Mouse (Mus musculus) embryonic fibroblast, embryonic 13.5 days (primary cell): Measurements from ENCODE around the gene Dctn1. TPM values are rescaled to one million over a fixed set of nuclear protein-coding genes. Genes with fewer than 3 reads are reported as not detected.
A peak's percentile ranks its signal among the peaks of the same experiment; 100 is the strongest.
"Not testable (repeated sequence)": the region's sequence is repeated elsewhere in the genome, so short reads cannot be mapped to it uniquely, and the experiment has no call there.

Experiments used
- H3K27ac ChIP-seq: 2 replicates; pipeline ENCODE4 v1.5.1; 2012; ENCODE audit warnings: low read length, control low read depth, inconsistent platforms; ENCODE audit not compliant: insufficient read depth
- H3K4me1 ChIP-seq: 2 replicates; pipeline ENCODE4 v1.6.1; 2011; ENCODE audit warnings: low read length; ENCODE audit not compliant: control insufficient read depth, insufficient read depth
- H3K4me3 ChIP-seq: 2 replicates; pipeline ENCODE4 v1.5.1; 2011; ENCODE audit warnings: mild to moderate bottlenecking, control low read depth, low read length; ENCODE audit not compliant: insufficient read depth
- CTCF ChIP-seq: IDR thresholded peaks from 2 replicates; pipeline ENCODE4 v1.5.1; 2011; ENCODE audit warnings: mild to moderate bottlenecking, control low read depth, low read length, moderate library complexity, borderline replicate concordance; ENCODE audit not compliant: insufficient read depth
- POLR2A ChIP-seq: IDR thresholded peaks from 2 replicates; pipeline ENCODE4 v1.6.1; 2011; ENCODE audit warnings: low read depth, mild to moderate bottlenecking, control low read depth, low read length, moderate library complexity
- polyA plus RNA-seq: library from polyadenylated mRNA; stranded (reverse); fragments of >200 nt; gene quantifications from 2 replicates; pipeline ENCODE4 v1.2.4, GENCODE M21; 2011; ENCODE audit warnings: low read depth; ENCODE audit not compliant: missing spikeins, insufficient read length

The Dctn1 gene
- polyA plus RNA-seq, 1 experiment: 92.5 TPM

DNA sequence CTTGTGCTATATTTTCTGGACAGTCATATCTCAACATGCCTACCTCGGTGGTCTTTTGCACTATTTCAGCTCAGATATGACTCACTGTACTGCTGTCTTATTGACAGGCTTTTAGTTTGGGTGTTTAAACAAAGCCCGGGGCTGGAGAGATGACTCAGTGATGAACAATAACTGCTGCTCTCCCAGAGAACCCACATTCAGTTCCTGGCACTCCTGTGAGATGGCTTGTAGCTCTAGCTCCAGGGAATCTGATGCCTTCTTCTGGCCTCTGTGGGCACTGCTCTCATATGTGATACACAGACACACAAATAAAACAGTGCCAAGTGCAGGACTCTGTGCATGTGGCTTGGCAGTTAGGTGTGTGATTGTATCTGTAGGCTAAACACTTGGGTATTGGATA is 20.5 kb upstream of the Dctn1 start:
- no peak for TF ChIP-seq POLR2A
- TF ChIP-seq CTCF: no peak
- Histone ChIP-seq H3K4me1 (peaks cover 18% of the 10 kb centered on the region), H3K4me3 (no peak overlapping the region), H3K27ac (peak overlapping the region; percentile 28)

DNA sequence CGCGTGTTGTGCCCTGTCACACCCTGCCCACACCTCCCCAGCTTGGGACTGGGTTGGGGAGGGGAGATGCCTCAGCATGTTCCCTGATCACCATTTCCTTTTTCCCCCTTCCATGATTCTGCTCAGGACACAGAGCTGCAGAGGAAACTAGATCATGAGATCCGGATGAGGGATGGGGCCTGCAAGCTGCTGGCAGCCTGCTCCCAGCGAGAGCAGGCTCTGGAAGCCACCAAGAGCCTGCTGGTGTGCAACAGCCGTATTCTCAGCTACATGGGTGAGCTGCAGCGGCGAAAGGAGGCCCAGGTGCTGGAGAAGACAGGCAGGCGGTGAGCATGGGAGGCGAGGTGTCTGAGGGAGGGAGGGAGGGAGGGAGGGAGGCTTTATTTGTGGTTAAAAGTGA is 19.9 kb upstream of the Dctn1 start:
- Histone ChIP-seq H3K4me1 (peaks cover 18% of the 10 kb centered on the region), H3K27ac (peak overlapping the region; percentile 16), H3K4me3 (no peak overlapping the region)
- TF ChIP-seq CTCF (no peak), POLR2A (no peak)

DNA sequence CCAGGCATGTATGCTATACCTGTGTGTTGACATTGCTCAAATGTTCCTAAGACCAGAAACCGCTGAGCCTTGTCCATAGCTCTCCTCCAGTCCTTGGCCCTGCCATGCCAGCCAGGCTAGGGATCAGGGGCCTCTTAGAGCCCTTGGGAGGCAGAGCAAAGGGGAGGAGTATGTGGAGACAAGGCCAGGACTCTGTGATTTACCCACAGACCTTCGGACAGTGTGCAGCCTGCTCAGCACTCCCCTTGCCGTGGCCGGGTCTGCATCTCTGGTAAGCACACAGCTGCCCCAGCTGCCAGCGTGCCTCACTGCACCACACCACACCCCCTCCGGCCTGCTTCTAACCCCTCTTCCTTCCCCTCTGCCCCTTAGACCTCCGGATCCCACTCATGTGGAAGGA is 18.4 kb upstream of the Dctn1 start:
- Histone ChIP-seq H3K4me1 (peaks cover 18% of the 10 kb centered on the region), H3K27ac (no peak overlapping the region)
- TF ChIP-seq POLR2A (no peak), CTCF (no peak)

DNA sequence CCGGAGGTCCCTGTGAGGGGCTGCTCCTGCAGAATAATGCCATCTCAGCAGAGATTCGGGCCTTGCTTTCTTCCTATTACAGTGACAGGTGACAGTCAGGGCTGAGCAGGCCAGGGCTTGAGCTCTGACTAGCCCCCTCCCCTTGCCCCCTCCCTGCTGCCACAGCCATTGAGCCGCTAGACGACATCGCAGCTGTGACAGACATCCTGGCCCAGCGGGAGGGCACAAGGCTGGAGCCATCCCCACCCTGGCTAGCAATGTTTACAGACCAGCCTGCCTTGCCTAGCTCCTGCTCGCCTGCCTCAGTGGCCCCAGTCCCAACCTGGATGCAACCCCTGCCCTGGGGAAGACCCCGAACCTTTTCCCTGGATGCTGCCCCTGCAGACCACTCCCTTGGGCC is 14.0 kb upstream of the Dctn1 start:
- H3K27ac ChIP-seq: no peak overlapping the region
- TF ChIP-seq POLR2A: no peak
- TF ChIP-seq CTCF: no peak

More for the DNA sequence above, 18.4 kb upstream of the Dctn1 start:
- no peak overlapping the region for H3K4me3 ChIP-seq

DNA sequence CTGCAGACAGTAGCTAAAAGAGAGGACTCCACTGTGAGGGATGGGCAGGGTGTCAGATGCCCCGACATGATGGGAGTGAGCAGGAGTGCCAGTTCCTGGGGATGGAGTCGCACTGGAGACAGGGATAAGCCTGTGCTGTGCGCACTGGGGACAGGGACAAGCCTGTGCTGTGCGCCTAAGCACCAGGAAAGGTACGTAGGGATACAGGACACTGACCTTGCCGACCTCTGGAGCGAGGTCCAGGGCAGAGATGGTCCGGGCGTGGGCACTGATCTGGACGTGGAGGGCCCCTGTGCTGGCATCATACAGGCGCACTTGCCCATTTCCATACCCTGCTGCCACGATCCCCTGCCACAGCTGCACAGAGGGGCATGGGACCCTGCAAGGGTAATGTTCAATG is 12.7 kb upstream of the Dctn1 start:
- TF ChIP-seq POLR2A (no peak), CTCF (no peak)
- Histone ChIP-seq H3K4me3 (no peak overlapping the region), H3K4me1 (no peaks in the 10 kb centered on the region), H3K27ac (no peak overlapping the region)

More for the DNA sequence above, 14.0 kb upstream of the Dctn1 start:
- Histone ChIP-seq H3K4me3 (no peak overlapping the region), H3K4me1 (no peaks in the 10 kb centered on the region; the same call in 1 of the 2 replicates)

DNA sequence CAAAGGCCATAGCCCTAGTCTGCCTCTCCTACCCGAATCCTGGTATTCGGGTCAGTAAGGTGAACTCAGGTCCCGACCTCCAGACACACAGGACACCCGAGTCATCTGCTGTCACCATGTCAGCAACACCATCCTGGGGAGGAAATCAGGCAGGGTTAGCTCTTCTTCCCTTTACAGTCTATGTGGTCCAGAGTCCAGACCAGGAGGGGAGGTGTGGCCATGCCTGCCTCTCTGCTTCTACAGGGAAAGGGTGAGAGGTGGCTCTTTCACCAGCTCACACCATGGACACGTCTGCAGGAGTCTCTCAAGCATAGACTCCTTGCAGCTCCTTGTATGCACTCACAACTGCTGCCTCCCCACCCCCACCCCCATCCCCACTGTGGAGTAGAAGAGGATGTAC is 12.2 kb upstream of the Dctn1 start:
- Histone ChIP-seq H3K4me3 (no peak overlapping the region), H3K27ac (no peak overlapping the region), H3K4me1 (no peaks in the 10 kb centered on the region)
- no peak for TF ChIP-seq POLR2A
- TF ChIP-seq CTCF: no peak

DNA sequence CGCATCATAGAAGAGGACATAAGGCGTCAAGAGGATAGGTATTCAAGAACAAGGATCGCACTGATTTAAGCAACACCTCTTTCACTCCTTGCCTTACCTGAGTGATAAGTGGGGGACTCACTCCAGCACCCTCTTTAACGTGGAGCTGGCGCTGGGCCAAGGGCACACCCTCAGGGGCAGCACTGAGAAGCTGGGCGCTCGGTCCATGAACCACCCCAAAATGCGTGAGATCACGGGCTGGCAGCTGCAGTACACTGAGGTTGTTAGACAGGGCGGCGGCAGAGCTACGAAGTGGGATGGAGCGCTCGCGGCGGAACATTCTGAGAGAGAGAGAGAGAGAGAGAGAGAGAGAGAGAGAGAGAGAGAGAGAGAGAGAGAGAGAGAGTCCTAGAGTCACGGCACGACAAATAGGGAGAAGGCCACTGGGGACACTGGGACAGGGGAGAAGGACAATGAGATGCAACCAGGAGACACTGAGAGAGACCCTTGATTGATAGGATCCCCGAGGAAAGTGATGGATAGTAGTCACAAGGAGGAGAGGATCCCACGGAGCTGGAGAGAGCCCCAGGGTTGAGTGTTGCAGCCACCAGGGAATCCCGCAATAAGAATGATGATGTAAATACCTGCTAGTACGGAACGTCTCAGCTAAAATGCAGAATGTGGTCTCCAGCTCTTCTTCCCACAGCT is 10.0 kb upstream of the Dctn1 start:
- no peaks in the 10 kb centered on the region for H3K4me1 ChIP-seq
- TF ChIP-seq CTCF: no peak
- H3K4me3 ChIP-seq: peak overlapping the region; percentile 59
- no peak overlapping the region for H3K27ac ChIP-seq

DNA sequence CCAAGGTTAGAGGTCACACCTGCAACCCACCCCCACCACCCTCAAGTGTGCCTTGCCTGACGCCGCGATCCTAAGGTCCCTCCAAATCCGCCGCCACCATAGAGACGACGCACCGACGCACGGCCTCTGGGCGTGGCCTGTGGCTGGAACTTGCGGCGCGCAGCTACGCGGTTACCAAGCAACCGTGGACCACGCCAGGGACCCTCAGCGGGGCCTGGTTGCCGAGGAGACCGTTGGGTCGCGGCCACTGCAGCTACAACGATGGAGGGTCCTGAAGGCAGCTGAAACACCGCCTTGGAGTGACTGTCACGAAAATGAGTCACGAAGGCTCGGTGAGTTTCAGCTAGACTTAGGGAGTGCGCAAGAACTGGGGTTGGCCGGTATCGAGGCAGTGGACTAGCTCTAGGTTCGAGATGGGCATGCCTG is 9.4 kb upstream of the Dctn1 start, which contains the start of the genes Wdr54 and 1700003E16Rik:
Gene Wdr54 (minus strand): TSS at position 139 of the 426 bp plus-strand sequence.
Gene 1700003E16Rik (plus strand): TSS at position 146 of the 426 bp plus-strand sequence.
- peak within 1 kb of the TSS; percentile 59 for H3K4me3 ChIP-seq
- no peaks in the 10 kb centered on the region for H3K4me1 ChIP-seq
- H3K27ac ChIP-seq: no peak within 1 kb of the TSS
- TF ChIP-seq POLR2A (peak; percentile 67), CTCF (no peak)

DNA sequence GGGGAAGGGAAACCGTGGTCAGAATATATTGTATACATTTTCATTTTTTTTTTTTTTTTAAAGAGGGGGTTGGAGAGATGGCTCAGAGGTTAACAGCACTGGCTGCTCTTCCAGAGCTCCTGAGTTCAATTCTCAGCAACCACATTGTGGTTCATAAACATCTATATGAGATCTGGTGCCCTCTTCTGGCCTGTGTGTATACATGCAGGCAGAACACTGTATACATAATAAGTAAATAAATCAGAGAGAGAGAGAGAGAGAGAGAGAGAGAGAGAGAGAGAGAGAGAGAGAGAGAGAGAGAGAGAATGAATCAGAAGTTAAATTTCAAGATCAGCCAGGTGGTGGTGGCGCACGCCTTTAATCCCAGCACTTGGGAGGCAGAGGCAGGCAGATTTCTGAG is 6.3 kb upstream of the Dctn1 start:
- not testable (repeated sequence) for H3K4me3 ChIP-seq, H3K27ac ChIP-seq, H3K4me1 ChIP-seq

DNA sequence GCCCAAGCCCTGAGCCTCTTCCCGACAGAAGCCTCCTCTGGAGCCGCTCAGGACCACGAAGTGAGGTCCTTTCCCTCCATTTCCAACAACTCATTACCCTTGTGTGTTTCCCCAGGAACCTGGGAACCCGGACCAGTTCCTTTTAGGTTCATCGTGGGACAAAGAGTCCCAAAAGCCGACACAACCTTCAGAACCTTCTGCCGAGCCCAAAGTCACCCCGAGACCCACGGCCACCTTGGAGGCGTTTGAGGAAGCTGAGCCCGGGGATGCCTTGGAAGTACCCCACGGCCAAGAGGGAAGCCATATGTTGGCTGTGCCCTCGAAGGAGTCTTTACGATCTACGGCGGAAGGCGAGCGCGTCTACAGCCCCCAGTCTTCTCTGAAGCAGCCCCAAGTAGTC is 4.3 kb upstream of the Dctn1 start:
- no peak overlapping the region for H3K4me3 ChIP-seq
- TF ChIP-seq POLR2A (no peak), CTCF (no peak)
- H3K27ac ChIP-seq: no peak overlapping the region
- H3K4me1 ChIP-seq: no peaks in the 10 kb centered on the region; the same call in 1 of the 2 replicates

DNA sequence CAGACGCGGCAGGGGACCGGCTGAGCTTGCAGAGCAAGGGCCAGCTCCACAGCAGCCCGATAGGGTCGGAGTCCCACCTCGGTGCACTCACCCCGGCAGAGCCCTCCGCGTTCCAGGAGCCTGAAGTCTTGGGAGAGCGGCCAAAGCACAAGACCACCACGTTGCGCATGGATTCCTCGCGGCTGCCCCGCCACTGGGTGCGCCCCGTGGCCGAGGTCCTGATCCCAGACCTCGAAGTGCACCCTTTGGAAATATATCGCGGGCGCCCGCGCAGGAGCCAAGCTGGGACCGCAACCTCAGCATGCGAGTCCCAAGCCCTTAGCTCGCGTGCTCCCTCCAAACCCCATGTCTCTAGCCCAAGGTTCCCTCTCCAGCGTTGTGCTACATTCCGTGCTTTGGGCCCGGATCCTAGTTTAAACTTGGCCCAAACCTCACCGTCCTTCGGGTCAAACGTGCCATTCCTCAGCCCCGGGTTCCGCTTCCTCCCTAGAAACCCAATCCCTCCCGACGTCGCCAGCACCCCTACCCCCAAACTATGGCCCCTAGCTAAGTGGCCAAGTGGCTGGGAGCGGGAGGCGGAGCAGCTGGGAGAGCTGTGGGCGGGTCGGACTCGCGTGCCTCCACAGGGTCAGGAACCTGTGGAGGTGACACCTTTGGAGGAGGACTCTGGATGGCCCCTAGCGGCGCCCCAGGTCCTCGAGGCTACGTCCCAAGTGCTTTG is 3.6 kb upstream of the Dctn1 start:
- peak overlapping the region; percentile 19; the same call in 1 of the 2 replicates for H3K4me3 ChIP-seq
- no peaks in the 10 kb centered on the region; the same call in 1 of the 2 replicates for H3K4me1 ChIP-seq
- TF ChIP-seq CTCF: no peak
- TF ChIP-seq POLR2A: no peak
- H3K27ac ChIP-seq: no peak overlapping the region
